Mouse (Mus musculus): ENCODE measurements at regions not wholly inside any gene's neighbourhood (a gene's known extent, or its start where the extent isn't known, plus 50 kb on each side); places are given as distances from the start of the nearest gene placed in this dataset.
A peak's percentile ranks its signal among the peaks of the same experiment; 100 is the strongest.

DNA sequence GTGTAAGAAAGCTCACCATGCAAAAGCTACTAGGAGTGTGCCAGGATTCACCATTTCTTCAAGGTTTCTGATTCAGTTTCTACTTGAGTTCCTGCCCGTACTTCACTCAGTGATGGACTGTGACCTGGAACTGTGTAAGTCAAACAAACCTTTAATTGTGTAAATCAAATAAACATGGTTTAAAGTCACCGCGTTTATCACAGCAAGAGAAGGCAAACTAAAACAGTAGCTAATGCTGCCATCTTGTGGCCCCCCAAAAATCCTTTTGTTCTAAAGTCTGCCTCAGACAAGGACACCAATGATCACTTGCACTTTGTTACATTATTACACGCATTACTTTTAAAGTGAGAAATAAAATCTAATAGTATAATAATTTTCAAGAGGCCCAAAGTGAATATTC is 63.6 kb upstream of the Dcx start:
- DNase-seq (ENCODE audit: low spot score): peak; percentile 7
